Mouse (Mus musculus) erythroid progenitor cell, adult 5-6 weeks (primary cell): Measurements from ENCODE around the gene Klhdc3. TPM values are rescaled to one million over a fixed set of nuclear protein-coding genes. Genes with fewer than 3 reads are reported as not detected.

ENCODE experiments used
- ATAC-seq: replicated peaks from 2 replicates; pipeline ENCODE4 v1.8.0; 2016; ENCODE audit warnings: moderate number of reproducible peaks, mild to moderate bottlenecking, moderate TSS enrichment, inconsistent platforms; ENCODE audit not compliant: poor library complexity, low FRiP score, severe bottlenecking
- total RNA-seq, 2 experiments: library from RNA; stranded (forward) in 1 of 2; stranded (reverse) in 1 of 2; fragments of 150-400 nt in 1 of 2; fragments of 186-747, 209-891 nt in 1 of 2; gene quantifications; 2 replicates each; pipeline versions ENCODE4 v1.2.3 to v1.2.4; 2015 to 2017; ENCODE audit warnings: low replicate concordance in 2 of 2

Gene Klhdc3
- total RNA-seq, 2 experiments from 2014 or later = 5.1 to 23.1 TPM

GRCm38 (mm10) chr17:46629685-46630441 lies 50.9 kb downstream of the Klhdc3 start:
- ATAC-seq = no peak

- ATAC-seq = no peak
Measured at GRCm38 (mm10) chr17:46628791-46629684, 51.7 kb downstream of the Klhdc3 start, which contains the start of gene Ptk7. Ptk7 (minus strand) TSS chr17:46629504.

- ATAC-seq = no peak
Measured at GRCm38 (mm10) chr17:46628471-46628790, 52.3 kb downstream of the Klhdc3 start.

GRCm38 (mm10) chr17:46627409-46627808 lies 53.3 kb downstream of the Klhdc3 start:
- ATAC-seq = no peak

- no peak for ATAC-seq
Measured at GRCm38 (mm10) chr17:46624598-46624997, 56.1 kb downstream of the Klhdc3 start.

Other genes starting within 250 kb of the Klhdc3 start
- gene Slc22a7, start 242.5 kb downstream of the Klhdc3 start, total RNA-seq (2015; ENCODE audit: low replicate concordance) = not detected in 2 replicates
- gene Slc22a7, start 242.5 kb downstream of the Klhdc3 start, total RNA-seq (2017; ENCODE audit: low replicate concordance) = not detected in 2 replicates
- gene Ttbk1, start 193.2 kb downstream of the Klhdc3 start, total RNA-seq (2015; ENCODE audit: low replicate concordance) = not detected in 2 replicates
- not detected in 2 replicates for gene Ttbk1, start 193.2 kb downstream of the Klhdc3 start, total RNA-seq (2017; ENCODE audit: low replicate concordance)
- 3.8 and 5.0 TPM in 2 replicates for gene Dnph1, start 184.2 kb downstream of the Klhdc3 start, total RNA-seq (2015; ENCODE audit: low replicate concordance)
- 0.64 and 1.9 TPM in 2 replicates for gene Dnph1, start 184.2 kb downstream of the Klhdc3 start, total RNA-seq (2017; ENCODE audit: low replicate concordance)
- gene Cul9, start 134.5 kb downstream of the Klhdc3 start, total RNA-seq (2015; ENCODE audit: low replicate concordance) = 0.42 and 5.8 TPM in 2 replicates
- 0.26 TPM in 1 of 2 replicates, not detected in the other for gene Cul9, start 134.5 kb downstream of the Klhdc3 start, total RNA-seq (2017; ENCODE audit: low replicate concordance)
- gene Srf, start 124.7 kb downstream of the Klhdc3 start, total RNA-seq (2015; ENCODE audit: low replicate concordance) = 12.2 and 23.8 TPM in 2 replicates
- gene Srf, start 124.7 kb downstream of the Klhdc3 start, total RNA-seq (2017; ENCODE audit: low replicate concordance) = 7.2 and 9.9 TPM in 2 replicates
- gene Ptk7, start 51.4 kb downstream of the Klhdc3 start, total RNA-seq (2015; ENCODE audit: low replicate concordance) = not detected in 2 replicates
- gene Ptk7, start 51.4 kb downstream of the Klhdc3 start, total RNA-seq (2017; ENCODE audit: low replicate concordance) = 0.30 TPM in 1 of 2 replicates, not detected in the other
- gene Klc4, start 34.9 kb downstream of the Klhdc3 start, total RNA-seq (2015; ENCODE audit: low replicate concordance) = 1.3 and 2.9 TPM in 2 replicates
- gene Klc4, start 34.9 kb downstream of the Klhdc3 start, total RNA-seq (2017; ENCODE audit: low replicate concordance) = 4.5 and 5.5 TPM in 2 replicates
- 5.8 and 10.9 TPM in 2 replicates for gene Mrpl2, start 34.7 kb downstream of the Klhdc3 start, total RNA-seq (2015; ENCODE audit: low replicate concordance)
- 12.5 and 13.3 TPM in 2 replicates for gene Mrpl2, start 34.7 kb downstream of the Klhdc3 start, total RNA-seq (2017; ENCODE audit: low replicate concordance)
- gene Cul7, start 30.6 kb downstream of the Klhdc3 start, total RNA-seq (2015; ENCODE audit: low replicate concordance) = 1.7 TPM in 1 of 2 replicates, not detected in the other
- 0.30 and 0.39 TPM in 2 replicates for gene Cul7, start 30.6 kb downstream of the Klhdc3 start, total RNA-seq (2017; ENCODE audit: low replicate concordance)
- gene Rrp36, start 6.6 kb downstream of the Klhdc3 start, total RNA-seq (2015; ENCODE audit: low replicate concordance) = 2.5 TPM in 1 of 2 replicates, not detected in the other
- gene Rrp36, start 6.6 kb downstream of the Klhdc3 start, total RNA-seq (2017; ENCODE audit: low replicate concordance) = 8.6 and 23.7 TPM in 2 replicates
- gene Mea1, start 2.1 kb downstream of the Klhdc3 start, total RNA-seq (2015; ENCODE audit: low replicate concordance) = 15.1 and 22.6 TPM in 2 replicates
- 4.2 and 10.9 TPM in 2 replicates for gene Mea1, start 2.1 kb downstream of the Klhdc3 start, total RNA-seq (2017; ENCODE audit: low replicate concordance)
- 15.1 and 18.4 TPM in 2 replicates for gene Ppp2r5d, start 24.2 kb upstream of the Klhdc3 start, total RNA-seq (2015; ENCODE audit: low replicate concordance)
- gene Ppp2r5d, start 24.2 kb upstream of the Klhdc3 start, total RNA-seq (2017; ENCODE audit: low replicate concordance) = 17.1 and 22.8 TPM in 2 replicates
- gene Pex6, start 30.5 kb upstream of the Klhdc3 start, total RNA-seq (2015; ENCODE audit: low replicate concordance) = 1.1 TPM in 1 of 2 replicates, not detected in the other
- gene Pex6, start 30.5 kb upstream of the Klhdc3 start, total RNA-seq (2017; ENCODE audit: low replicate concordance) = 1.8 and 4.2 TPM in 2 replicates
- not detected in 2 replicates for gene Gnmt, start 48.3 kb upstream of the Klhdc3 start, total RNA-seq (2015; ENCODE audit: low replicate concordance)
- gene Gnmt, start 48.3 kb upstream of the Klhdc3 start, total RNA-seq (2017; ENCODE audit: low replicate concordance) = not detected in 2 replicates
- 3.4 and 3.6 TPM in 2 replicates for gene Cnpy3, start 71.3 kb upstream of the Klhdc3 start, total RNA-seq (2015; ENCODE audit: low replicate concordance)
- 7.2 and 7.7 TPM in 2 replicates for gene Cnpy3, start 71.3 kb upstream of the Klhdc3 start, total RNA-seq (2017; ENCODE audit: low replicate concordance)
- not detected in 2 replicates for gene Ptcra, start 82.8 kb upstream of the Klhdc3 start, total RNA-seq (2015; ENCODE audit: low replicate concordance)
- gene Ptcra, start 82.8 kb upstream of the Klhdc3 start, total RNA-seq (2017; ENCODE audit: low replicate concordance) = not detected in 2 replicates
- 7.2 and 15.1 TPM in 2 replicates for gene 2310039H08Rik, start 91.7 kb upstream of the Klhdc3 start, total RNA-seq (2015; ENCODE audit: low replicate concordance)
- 1.8 and 4.2 TPM in 2 replicates for gene 2310039H08Rik, start 91.7 kb upstream of the Klhdc3 start, total RNA-seq (2017; ENCODE audit: low replicate concordance)
- 29.9 and 35.6 TPM in 2 replicates for gene Rpl7l1, start 101.8 kb upstream of the Klhdc3 start, total RNA-seq (2015; ENCODE audit: low replicate concordance)
- 25.2 and 69.6 TPM in 2 replicates for gene Rpl7l1, start 101.8 kb upstream of the Klhdc3 start, total RNA-seq (2017; ENCODE audit: low replicate concordance)
- gene Bicral, start 177.6 kb upstream of the Klhdc3 start, total RNA-seq (2015; ENCODE audit: low replicate concordance) = 28.8 and 64.6 TPM in 2 replicates
- gene Bicral, start 177.6 kb upstream of the Klhdc3 start, total RNA-seq (2017; ENCODE audit: low replicate concordance) = 18.7 and 68.4 TPM in 2 replicates
- gene Tbcc, start 209.8 kb upstream of the Klhdc3 start, total RNA-seq (2015; ENCODE audit: low replicate concordance) = 3.2 and 7.5 TPM in 2 replicates
- gene Tbcc, start 209.8 kb upstream of the Klhdc3 start, total RNA-seq (2017; ENCODE audit: low replicate concordance) = 1.1 and 2.7 TPM in 2 replicates
- not detected in 2 replicates for gene Prph2, start 229.5 kb upstream of the Klhdc3 start, total RNA-seq (2015; ENCODE audit: low replicate concordance)
- not detected in 2 replicates for gene Prph2, start 229.5 kb upstream of the Klhdc3 start, total RNA-seq (2017; ENCODE audit: low replicate concordance)